Mouse (Mus musculus) kidney, adult 18-20 months (tissue): ENCODE measurements around the gene Prkn.

Experiments used
- DNase-seq: peaks from one replicate; pipeline ENCODE4 v3.0.0; 2021

Gene Prkn

GRCm38 (mm10) chr17:11413688-11414087 is 573.5 kb downstream of the Prkn start:
- DNase-seq = no peak

- DNase-seq = no peak
Measured at GRCm38 (mm10) chr17:11414288-11414687, 574.1 kb downstream of the Prkn start.

GRCm38 (mm10) chr17:11417150-11417549 is 577.0 kb downstream of the Prkn start:
- DNase-seq = no peak

DNA sequence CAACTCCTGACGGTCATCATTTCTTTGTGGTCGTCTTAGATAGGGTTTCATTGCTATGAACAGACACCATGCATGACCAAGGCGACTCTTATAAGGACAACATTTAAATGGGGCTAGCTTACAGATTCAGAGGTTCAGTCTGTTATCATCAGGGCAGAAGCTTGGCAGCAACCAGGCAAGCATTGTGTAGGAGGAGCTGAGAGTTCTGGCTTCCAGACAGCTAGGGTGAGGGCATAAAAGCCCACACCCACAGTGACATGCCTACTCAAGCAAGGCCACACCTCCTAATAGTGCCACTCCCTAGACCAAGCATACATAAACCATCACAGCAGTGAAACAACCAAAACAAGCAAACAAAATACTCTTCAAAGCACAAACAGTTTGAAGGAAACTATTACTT is 579.3 kb downstream of the Prkn start:
- DNase-seq = no peak

- no peak for DNase-seq
Measured at GRCm38 (mm10) chr17:11420839-11421238, 580.7 kb downstream of the Prkn start.

DNA sequence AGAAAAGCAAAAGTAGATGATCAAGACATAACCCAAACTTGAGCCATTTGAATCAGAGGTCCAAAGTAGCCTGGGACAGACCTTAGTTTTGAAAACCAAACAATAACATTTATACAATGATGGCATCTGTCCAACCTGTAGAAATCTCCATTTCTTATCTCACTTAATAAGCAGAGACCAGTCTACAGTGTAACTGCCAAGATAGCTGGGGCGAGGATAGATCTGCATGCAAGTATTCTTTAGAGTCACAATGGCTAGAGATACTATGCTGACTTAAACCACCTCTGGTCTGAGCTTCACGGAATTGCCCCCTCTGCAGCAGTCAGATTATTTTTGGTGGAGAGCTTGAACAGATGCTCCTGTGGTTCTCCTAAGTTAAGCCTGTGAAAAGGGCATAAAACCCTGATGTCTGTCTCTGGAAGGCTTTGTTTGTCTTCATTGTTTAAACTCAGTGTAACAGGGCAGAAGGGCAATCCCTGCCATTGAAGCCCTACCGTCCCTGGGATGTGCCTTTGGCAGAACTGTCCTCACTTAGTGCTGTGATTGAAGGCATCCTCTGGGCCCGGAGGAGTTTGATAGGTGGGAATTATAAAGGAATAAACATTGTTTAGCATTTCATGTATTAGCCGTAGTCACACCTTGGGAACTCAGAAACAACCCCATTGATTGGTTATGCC is 581.2 kb downstream of the Prkn start:
- no peak for DNase-seq

DNA sequence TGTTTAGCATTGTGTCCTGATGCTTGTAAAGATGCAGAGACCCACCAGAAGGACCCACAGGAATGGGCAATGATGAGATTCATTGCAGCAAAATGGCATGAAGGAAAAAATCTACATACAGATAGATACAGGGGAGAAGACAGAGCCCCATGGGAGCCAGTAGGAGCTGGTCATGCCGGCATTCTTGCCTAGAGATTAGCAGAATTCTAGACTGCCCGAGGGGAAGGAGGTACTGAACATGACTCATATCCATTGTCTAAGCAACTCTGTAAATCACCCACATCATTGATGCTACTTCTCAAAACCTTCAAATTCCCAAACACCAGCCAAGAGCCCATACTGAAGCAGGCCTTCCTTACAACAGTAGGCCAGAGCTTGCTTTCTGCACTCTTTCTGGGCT is 591.1 kb downstream of the Prkn start:
- DNase-seq = no peak

GRCm38 (mm10) chr17:11432593-11432992 is 592.4 kb downstream of the Prkn start:
- DNase-seq = no peak

DNA sequence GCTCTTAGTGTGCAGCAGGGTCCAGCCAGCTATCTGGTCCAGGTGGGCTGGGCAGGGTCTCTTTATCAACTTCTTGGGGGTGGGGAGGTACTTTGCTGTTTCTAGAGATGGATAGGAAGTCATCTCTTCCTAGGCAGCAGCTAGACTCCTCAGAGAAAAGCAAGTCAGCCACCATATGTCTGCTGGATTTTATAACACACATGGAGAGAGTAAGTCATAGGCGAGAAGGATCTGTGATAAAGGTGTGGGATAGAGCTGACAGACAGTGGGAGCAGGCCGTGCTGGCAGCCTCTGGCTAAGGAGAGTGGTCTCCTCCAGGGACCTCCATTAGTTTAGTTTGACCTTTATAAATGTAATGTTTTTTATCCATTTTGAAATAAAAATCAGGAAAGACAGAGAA is 622.5 kb downstream of the Prkn start:
- DNase-seq = no peak

DNA sequence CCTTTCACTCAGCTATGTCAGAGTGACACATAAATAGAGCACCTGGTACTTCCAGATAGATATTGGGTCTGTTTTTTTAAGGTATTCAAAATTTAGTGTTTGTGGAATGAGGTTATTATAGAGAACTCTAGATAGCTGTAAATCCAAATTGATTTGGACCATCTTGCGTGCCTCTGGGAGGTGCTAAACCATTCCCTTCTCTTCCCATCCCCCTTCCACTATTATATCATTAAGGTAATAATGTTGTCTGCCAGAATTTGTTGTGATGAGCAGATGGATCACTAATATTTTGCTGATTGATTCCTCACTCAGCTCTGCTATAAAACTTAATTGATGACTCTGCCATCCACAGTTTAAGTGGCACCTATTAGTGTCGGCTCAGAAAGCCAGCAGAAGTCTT is 625.9 kb downstream of the Prkn start:
- DNase-seq = no peak

DNA sequence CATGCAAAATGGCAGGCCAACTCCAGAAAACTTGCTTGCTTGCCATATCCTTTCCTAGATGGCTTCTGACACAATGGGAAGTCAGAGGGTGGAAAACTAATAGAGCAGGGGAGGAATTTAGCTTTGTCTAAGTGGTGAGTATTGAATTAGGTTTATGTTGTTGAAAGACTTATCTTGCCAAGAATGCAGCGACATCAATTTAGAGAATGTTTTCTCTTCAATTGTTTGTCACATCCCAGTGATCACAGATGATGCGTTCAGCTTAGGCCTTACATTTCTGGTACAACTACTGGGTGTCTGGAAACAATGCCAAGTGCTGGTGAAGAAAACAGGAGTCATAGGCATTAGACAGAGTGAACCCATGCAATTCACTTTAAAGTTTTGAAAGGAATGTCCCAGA is 628.4 kb downstream of the Prkn start:
- DNase-seq = no peak

- DNase-seq = no peak
Measured at GRCm38 (mm10) chr17:11483032-11483431, 642.8 kb downstream of the Prkn start.

DNA sequence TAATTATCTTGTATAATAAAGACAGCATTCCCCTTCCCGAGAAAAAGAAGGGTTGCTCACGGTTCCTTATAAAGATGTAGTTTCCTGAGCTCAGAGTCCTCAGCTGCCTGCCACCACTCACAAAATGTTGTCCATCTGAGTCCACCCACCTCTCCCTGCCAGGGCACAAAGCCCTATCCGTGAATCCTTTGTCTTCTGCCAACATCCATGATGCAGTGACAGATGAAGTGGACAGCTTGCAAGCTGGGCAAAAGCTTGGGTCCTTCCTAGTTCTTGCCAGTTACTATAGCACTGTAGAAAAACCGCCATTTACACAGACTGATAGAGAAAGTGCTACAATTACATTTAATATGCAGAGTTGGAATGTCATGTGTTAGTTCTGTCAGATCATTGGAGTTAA is 649.9 kb downstream of the Prkn start:
- no peak for DNase-seq

- DNase-seq = no peak
Measured at GRCm38 (mm10) chr17:11502556-11502955, 662.4 kb downstream of the Prkn start.

DNA sequence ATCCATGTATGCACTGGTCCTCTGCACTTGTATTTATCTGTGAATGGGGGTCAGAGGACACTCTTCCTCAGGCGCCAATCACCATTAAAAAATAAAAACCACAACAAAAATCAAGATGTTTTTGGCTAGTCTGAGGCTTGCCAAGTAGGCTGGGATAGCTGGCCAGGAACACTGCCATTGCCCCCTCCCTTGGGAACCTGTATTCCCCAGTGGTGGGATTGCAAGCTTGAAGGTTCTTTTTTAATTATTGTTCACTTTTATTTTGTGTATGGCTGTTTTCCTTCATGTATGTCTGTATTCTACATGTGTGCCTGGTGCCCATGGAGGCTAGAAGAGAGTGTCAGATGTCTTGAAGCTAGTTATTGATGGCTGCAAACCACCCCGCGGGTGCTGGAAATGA is 664.3 kb downstream of the Prkn start:
- DNase-seq = no peak

GRCm38 (mm10) chr17:11507082-11507481 is 666.9 kb downstream of the Prkn start:
- no peak for DNase-seq

- DNase-seq = no peak
Measured at GRCm38 (mm10) chr17:11510081-11510480, 669.9 kb downstream of the Prkn start.

- DNase-seq = no peak
Measured at GRCm38 (mm10) chr17:11514032-11514761, 674.0 kb downstream of the Prkn start.

DNA sequence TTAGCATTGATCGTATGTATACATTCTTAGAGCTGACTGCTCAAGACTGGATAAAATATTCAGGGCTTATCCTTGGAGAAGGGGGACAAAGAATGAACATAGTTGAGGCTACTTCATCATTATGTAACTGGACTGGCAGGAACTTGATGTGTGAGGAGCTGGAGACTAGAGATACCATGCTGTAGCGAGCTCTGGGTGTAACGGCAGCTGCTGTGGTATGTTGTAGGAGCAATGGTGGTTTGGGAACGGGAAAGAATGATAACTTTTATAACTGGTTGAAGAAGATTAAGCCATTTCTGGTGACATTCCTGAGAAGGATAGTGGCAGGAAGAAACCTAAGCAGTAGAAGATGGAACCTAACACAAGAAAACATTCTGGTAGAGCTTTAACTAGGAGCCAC is 675.4 kb downstream of the Prkn start:
- DNase-seq = no peak

DNA sequence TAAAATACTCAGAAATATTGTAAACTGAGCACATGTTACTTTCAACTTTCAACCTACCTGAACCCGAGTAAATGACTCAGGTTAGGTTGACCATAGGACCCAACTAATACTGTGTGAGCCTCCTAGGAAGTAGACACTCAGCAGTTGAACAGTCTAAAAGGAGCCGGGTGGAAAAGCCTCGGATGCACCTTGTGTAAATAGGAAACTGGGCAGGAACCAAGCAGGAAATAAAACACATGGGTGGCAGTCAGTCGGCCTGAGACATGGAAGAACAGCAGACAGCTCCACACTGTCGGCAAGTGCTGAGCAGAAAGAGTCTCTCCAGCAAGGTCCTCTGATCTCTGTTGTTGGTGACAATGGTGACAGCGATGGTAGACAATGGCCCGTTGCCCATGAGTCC is 676.0 kb downstream of the Prkn start:
- no peak for DNase-seq

GRCm38 (mm10) chr17:11532066-11532465 is 691.9 kb downstream of the Prkn start:
- DNase-seq = no peak

- no peak for DNase-seq
Measured at GRCm38 (mm10) chr17:11532748-11533147, 692.6 kb downstream of the Prkn start.

DNA sequence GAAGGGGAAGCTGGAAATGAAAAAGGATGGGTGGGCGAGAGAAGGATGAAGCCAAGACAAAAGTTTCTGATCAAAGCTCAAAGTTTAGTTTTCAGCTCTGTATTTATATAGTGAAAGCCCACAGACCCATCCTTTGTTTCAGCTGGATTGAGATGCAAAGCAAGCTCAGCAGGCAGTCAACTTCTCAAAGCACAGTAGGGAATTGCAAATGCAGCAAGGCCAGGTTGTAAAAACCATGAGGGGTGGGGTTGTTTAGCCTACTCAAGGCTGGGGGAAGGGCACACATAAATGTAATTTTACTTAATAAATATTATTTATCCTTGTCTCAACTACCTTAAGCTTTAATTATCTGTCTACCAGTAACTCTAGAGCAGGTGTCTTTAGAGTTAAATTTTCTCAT is 693.7 kb downstream of the Prkn start:
- DNase-seq = no peak

- no peak for DNase-seq
Measured at GRCm38 (mm10) chr17:11538826-11539225, 698.6 kb downstream of the Prkn start.
